Mouse (Mus musculus): Measurements from ENCODE around the gene Izumo1r. TPM values are rescaled to one million over a fixed set of nuclear protein-coding genes. Genes with fewer than 3 reads are reported as not detected.

The Izumo1r gene
- polyA plus RNA-seq, 1 experiment from 2014 or later, result 0.16 TPM

DNA sequence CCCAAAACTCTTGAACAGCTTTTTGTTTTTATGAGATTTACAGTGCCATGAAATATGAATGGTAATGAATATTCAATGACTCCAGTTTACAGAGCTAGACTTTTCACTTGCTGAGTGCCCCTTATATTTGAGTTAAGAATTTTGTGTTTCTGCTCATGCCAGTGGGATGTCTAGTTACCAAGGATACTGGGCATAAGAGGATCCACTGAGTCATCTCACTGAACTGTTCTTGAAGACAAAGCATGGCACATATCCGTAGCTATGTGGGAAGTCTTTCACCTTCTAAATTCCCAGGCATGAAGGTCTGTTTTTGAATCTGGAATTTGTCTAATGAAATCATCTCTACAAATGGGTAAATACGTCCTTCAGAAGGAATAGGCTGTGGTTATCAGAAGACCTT lies 8.3 kb upstream of the Izumo1r start:
- no peaks in the 10 kb centered on the region for H3K27me3 ChIP-seq (ENCODE audit: control insufficient read depth, insufficient read depth, low read length)
- H3K27ac ChIP-seq (ENCODE audit: low read depth, low read length), result no peak overlapping the region
- no peaks in the 10 kb centered on the region for H3K36me3 ChIP-seq (ENCODE audit: control insufficient read depth, insufficient read depth, low read length)
- no peak overlapping the region for H3K4me3 ChIP-seq (ENCODE audit: low read length)
- no peak overlapping the region for H3K9ac ChIP-seq (ENCODE audit: low read depth, low read length)
- no peak overlapping the region for H3K4me2 ChIP-seq (replicated peaks; ENCODE audit: low read depth, low read length)
- ATAC-seq (ENCODE audit: low FRiP score, low TSS enrichment), result no peak
- H3K9me3 ChIP-seq (ENCODE audit: control insufficient read depth, low read length), result no peaks in the 10 kb centered on the region
- WGBS, result 80% methylated on average over 2 of the region's 2 CpGs
- H3K4me1 ChIP-seq (ENCODE audit: control insufficient read depth, insufficient read depth, low read length), result no peaks in the 10 kb centered on the region

GRCm38 (mm10) chr9:14909981-14910380 lies 6.2 kb upstream of the Izumo1r start:
- Histone ChIP-seq H3K36me3 (ENCODE audit: control insufficient read depth, insufficient read depth, low read length) (no peaks in the 10 kb centered on the region), H3K4me1 (ENCODE audit: control insufficient read depth, insufficient read depth, low read length) (peaks cover 7% of the 10 kb centered on the region; the same call in 1 of the 2 replicates), H3K27me3 (ENCODE audit: control insufficient read depth, insufficient read depth, low read length) (no peaks in the 10 kb centered on the region), H3K27ac (ENCODE audit: low read depth, low read length) (no peak overlapping the region), H3K9ac (ENCODE audit: low read depth, low read length) (no peak overlapping the region), H3K4me2 (replicated peaks; ENCODE audit: low read depth, low read length) (no peak overlapping the region), H3K9me3 (ENCODE audit: control insufficient read depth, low read length) (no peaks in the 10 kb centered on the region), H3K4me3 (ENCODE audit: low read length) (no peak overlapping the region)
- 43% methylated on average over 5 of the region's 5 CpGs for WGBS
- ATAC-seq (ENCODE audit: low FRiP score, low TSS enrichment), result no peak

- Histone ChIP-seq H3K9me3 (ENCODE audit: control insufficient read depth, low read length) (no peaks in the 10 kb centered on the region), H3K27me3 (ENCODE audit: control insufficient read depth, insufficient read depth, low read length) (no peaks in the 10 kb centered on the region), H3K36me3 (ENCODE audit: control insufficient read depth, insufficient read depth, low read length) (no peaks in the 10 kb centered on the region), H3K9ac (ENCODE audit: low read depth, low read length) (no peak overlapping the region), H3K4me2 (replicated peaks; ENCODE audit: low read depth, low read length) (no peak overlapping the region), H3K4me3 (ENCODE audit: low read length) (no peak overlapping the region), H3K27ac (ENCODE audit: low read depth, low read length) (no peak overlapping the region), H3K4me1 (ENCODE audit: control insufficient read depth, insufficient read depth, low read length) (peaks cover 8% of the 10 kb centered on the region; the same call in 1 of the 2 replicates)
- no peak for ATAC-seq (ENCODE audit: low FRiP score, low TSS enrichment)
- WGBS, result 57% methylated on average over 7 of the region's 7 CpGs
Measured at GRCm38 (mm10) chr9:14907816-14908415, 4.2 kb upstream of the Izumo1r start.

- no peaks in the 10 kb centered on the region for H3K36me3 ChIP-seq (ENCODE audit: control insufficient read depth, insufficient read depth, low read length)
- 54% methylated on average over 3 of the region's 3 CpGs for WGBS
- H3K4me1 ChIP-seq (ENCODE audit: control insufficient read depth, insufficient read depth, low read length), result peaks cover 8% of the 10 kb centered on the region; the same call in 1 of the 2 replicates
- no peak overlapping the region for H3K27ac ChIP-seq (ENCODE audit: low read depth, low read length)
- H3K4me3 ChIP-seq (ENCODE audit: low read length), result no peak overlapping the region
- H3K9me3 ChIP-seq (ENCODE audit: control insufficient read depth, low read length), result no peaks in the 10 kb centered on the region
- no peak overlapping the region for H3K4me2 ChIP-seq (replicated peaks; ENCODE audit: low read depth, low read length)
- no peak overlapping the region for H3K9ac ChIP-seq (ENCODE audit: low read depth, low read length)
- H3K27me3 ChIP-seq (ENCODE audit: control insufficient read depth, insufficient read depth, low read length), result no peaks in the 10 kb centered on the region
- ATAC-seq (ENCODE audit: low FRiP score, low TSS enrichment), result no peak
Measured at GRCm38 (mm10) chr9:14905956-14906355, 2.2 kb upstream of the Izumo1r start.

DNA sequence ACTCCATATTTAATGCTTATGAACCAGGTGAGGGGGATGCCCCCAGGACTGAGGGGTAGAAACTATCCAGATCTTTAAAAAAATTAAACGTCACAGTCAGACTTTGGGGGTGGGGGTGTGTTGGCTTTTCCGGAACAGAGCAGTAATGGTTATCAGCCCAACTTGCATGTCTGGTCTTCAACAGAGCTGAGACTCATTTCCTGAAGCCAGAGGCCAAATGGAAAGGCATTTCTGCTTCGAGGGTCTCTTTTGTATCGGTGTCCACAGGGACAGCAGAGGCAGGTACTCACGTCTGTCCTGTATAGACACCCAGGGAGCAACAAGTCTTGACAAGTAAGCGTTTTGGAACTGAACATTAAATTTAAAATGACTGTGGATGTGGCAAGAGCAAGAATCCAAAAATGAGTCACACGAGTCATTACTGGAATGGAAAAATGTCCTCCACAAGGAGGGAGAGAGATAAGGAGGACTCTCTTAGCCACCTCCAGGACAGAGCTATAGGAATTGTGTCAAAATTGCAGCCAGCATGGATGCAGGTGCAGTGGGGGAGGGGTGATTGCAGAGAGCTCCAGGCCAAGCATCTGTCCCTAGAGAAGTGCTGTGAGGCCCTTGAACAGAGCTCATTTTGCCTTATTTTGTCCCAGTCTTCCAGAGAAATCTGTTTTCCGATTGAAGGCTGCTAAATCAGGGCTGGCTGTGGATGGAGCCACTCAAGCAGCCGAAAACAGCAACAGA lies 1.2 kb upstream of the Izumo1r start:
- ATAC-seq (ENCODE audit: low FRiP score, low TSS enrichment), result no peak
- H3K27me3 ChIP-seq (ENCODE audit: control insufficient read depth, insufficient read depth, low read length), result no peaks in the 10 kb centered on the region
- no peak overlapping the region for H3K4me2 ChIP-seq (replicated peaks; ENCODE audit: low read depth, low read length)
- no peaks in the 10 kb centered on the region for H3K36me3 ChIP-seq (ENCODE audit: control insufficient read depth, insufficient read depth, low read length)
- H3K27ac ChIP-seq (ENCODE audit: low read depth, low read length), result no peak overlapping the region
- peaks cover 8% of the 10 kb centered on the region; the same call in 1 of the 2 replicates for H3K4me1 ChIP-seq (ENCODE audit: control insufficient read depth, insufficient read depth, low read length)
- WGBS, result 48% methylated on average over 9 of the region's 9 CpGs
- no peak overlapping the region for H3K4me3 ChIP-seq (ENCODE audit: low read length)
- no peaks in the 10 kb centered on the region for H3K9me3 ChIP-seq (ENCODE audit: control insufficient read depth, low read length)
- no peak overlapping the region for H3K9ac ChIP-seq (ENCODE audit: low read depth, low read length)

GRCm38 (mm10) chr9:14903006-14903405 lies 743 bp downstream of the Izumo1r start:
- H3K4me3 ChIP-seq (ENCODE audit: low read length), result no peak overlapping the region
- H3K9ac ChIP-seq (ENCODE audit: low read depth, low read length), result no peak overlapping the region
- H3K4me2 ChIP-seq (replicated peaks; ENCODE audit: low read depth, low read length), result no peak overlapping the region
- H3K27ac ChIP-seq (ENCODE audit: low read depth, low read length), result no peak overlapping the region
- peaks cover 8% of the 10 kb centered on the region; the same call in 1 of the 2 replicates for H3K4me1 ChIP-seq (ENCODE audit: control insufficient read depth, insufficient read depth, low read length)
- WGBS, result 91% methylated on average over 3 of the region's 3 CpGs
- no peaks in the 10 kb centered on the region for H3K27me3 ChIP-seq (ENCODE audit: control insufficient read depth, insufficient read depth, low read length)
- H3K36me3 ChIP-seq (ENCODE audit: control insufficient read depth, insufficient read depth, low read length), result no peaks in the 10 kb centered on the region
- no peaks in the 10 kb centered on the region for H3K9me3 ChIP-seq (ENCODE audit: control insufficient read depth, low read length)
- no peak for ATAC-seq (ENCODE audit: low FRiP score, low TSS enrichment)

- no peaks in the 10 kb centered on the region for H3K36me3 ChIP-seq (ENCODE audit: control insufficient read depth, insufficient read depth, low read length)
- 100% methylated on average over 2 of the region's 2 CpGs for WGBS
- H3K27me3 ChIP-seq (ENCODE audit: control insufficient read depth, insufficient read depth, low read length), result no peaks in the 10 kb centered on the region
- ATAC-seq (ENCODE audit: low FRiP score, low TSS enrichment), result no peak
- H3K4me3 ChIP-seq (ENCODE audit: low read length), result no peak overlapping the region
- no peak overlapping the region for H3K4me2 ChIP-seq (replicated peaks; ENCODE audit: low read depth, low read length)
- no peaks in the 10 kb centered on the region for H3K9me3 ChIP-seq (ENCODE audit: control insufficient read depth, low read length)
- no peak overlapping the region for H3K27ac ChIP-seq (ENCODE audit: low read depth, low read length)
- peaks cover 8% of the 10 kb centered on the region; the same call in 1 of the 2 replicates for H3K4me1 ChIP-seq (ENCODE audit: control insufficient read depth, insufficient read depth, low read length)
- no peak overlapping the region for H3K9ac ChIP-seq (ENCODE audit: low read depth, low read length)
Measured at GRCm38 (mm10) chr9:14902416-14902815, 1.3 kb downstream of the Izumo1r start.

GRCm38 (mm10) chr9:14901757-14902156 lies 2.0 kb downstream of the Izumo1r start:
- Histone ChIP-seq H3K4me1 (ENCODE audit: control insufficient read depth, insufficient read depth, low read length) (peaks cover 8% of the 10 kb centered on the region; the same call in 1 of the 2 replicates), H3K9me3 (ENCODE audit: control insufficient read depth, low read length) (no peaks in the 10 kb centered on the region), H3K4me3 (ENCODE audit: low read length) (no peak overlapping the region), H3K4me2 (replicated peaks; ENCODE audit: low read depth, low read length) (no peak overlapping the region), H3K36me3 (ENCODE audit: control insufficient read depth, insufficient read depth, low read length) (no peaks in the 10 kb centered on the region), H3K27ac (ENCODE audit: low read depth, low read length) (no peak overlapping the region), H3K27me3 (ENCODE audit: control insufficient read depth, insufficient read depth, low read length) (no peaks in the 10 kb centered on the region), H3K9ac (ENCODE audit: low read depth, low read length) (no peak overlapping the region)
- WGBS, result 51% methylated on average over 7 of the region's 7 CpGs
- ATAC-seq (ENCODE audit: low FRiP score, low TSS enrichment), result no peak

- Histone ChIP-seq H3K27me3 (ENCODE audit: control insufficient read depth, insufficient read depth, low read length) (no peaks in the 10 kb centered on the region), H3K4me1 (ENCODE audit: control insufficient read depth, insufficient read depth, low read length) (no peaks in the 10 kb centered on the region), H3K9ac (ENCODE audit: low read depth, low read length) (no peak overlapping the region), H3K4me2 (replicated peaks; ENCODE audit: low read depth, low read length) (no peak overlapping the region), H3K27ac (ENCODE audit: low read depth, low read length) (no peak overlapping the region), H3K4me3 (ENCODE audit: low read length) (no peak overlapping the region), H3K9me3 (ENCODE audit: control insufficient read depth, low read length) (no peaks in the 10 kb centered on the region), H3K36me3 (ENCODE audit: control insufficient read depth, insufficient read depth, low read length) (no peaks in the 10 kb centered on the region)
- no peak for ATAC-seq (ENCODE audit: low FRiP score, low TSS enrichment)
- 81% methylated on average over 3 of the region's 3 CpGs for WGBS
Measured at GRCm38 (mm10) chr9:14897102-14897501, 6.6 kb downstream of the Izumo1r start.
